Mouse (Mus musculus): Measurements from ENCODE around the gene Erbb3. TPM values are rescaled to one million over a fixed set of nuclear protein-coding genes. Genes with fewer than 3 reads are reported as not detected.
A peak's percentile ranks its signal among the peaks of the same experiment; 100 is the strongest.

Erbb3 gene
- polyA plus RNA-seq, 1 experiment from 2014 or later, result 21.4 TPM

- H3K27ac ChIP-seq (ENCODE audit: low read length), result peak overlapping the region; percentile 70
- peak overlapping the region; percentile 92 for H3K4me2 ChIP-seq (replicated peaks; ENCODE audit: low read depth, low read length)
- peak overlapping the region; percentile 12; the same call in 1 of the 2 replicates for H3K9ac ChIP-seq (replicated peaks; ENCODE audit: low read depth)
- peak overlapping the region; percentile 85 for H3K4me3 ChIP-seq (ENCODE audit: low read depth, low read length)
- H3K27me3 ChIP-seq (replicated peaks; ENCODE audit: insufficient read depth, low read length), result no peaks in the 10 kb centered on the region
- no peaks in the 10 kb centered on the region for H3K36me3 ChIP-seq (ENCODE audit: insufficient read depth, low read length)
- TF ChIP-seq EP300 (IDR thresholded peaks at IDR 0.05) (no peak), CTCF (IDR thresholded peaks at IDR 0.05) (no peak)
- DNase-seq (ENCODE audit: low spot score) (peak; percentile 67), ATAC-seq (0 out of 2 replicates have a peak, but pooled peaks have one; percentile 13)
- H3K4me1 ChIP-seq (ENCODE audit: insufficient read depth, low read depth, low read length), result peaks cover 6% of the 10 kb centered on the region; the same call in 1 of the 2 replicates
- H3K9me3 ChIP-seq (ENCODE audit: low read length), result no peaks in the 10 kb centered on the region
- 29% methylated on average over 28 of the region's 28 CpGs for WGBS
Observed at GRCm38 (mm10) chr10:128526366-128527356, 62.8 kb downstream of the Erbb3 start.

- whole genome bisulfite sequencing, result under 1% methylated on average over 31 of the region's 37 CpGs
- no peaks in the 10 kb centered on the region for H3K9me3 ChIP-seq (ENCODE audit: low read length)
Observed at GRCm38 (mm10) chr10:128525671-128526308, 63.7 kb downstream of the Erbb3 start, which contains the start of gene Esyt1. Esyt1 (minus strand) TSS chr10:128525871.

GRCm38 (mm10) chr10:128524732-128525662, 64.5 kb downstream of the Erbb3 start:
- Histone ChIP-seq H3K4me1 (ENCODE audit: insufficient read depth, low read depth, low read length) (peaks cover 6% of the 10 kb centered on the region; the same call in 1 of the 2 replicates), H3K4me3 (ENCODE audit: low read depth, low read length) (peak overlapping the region; percentile 85), H3K9me3 (ENCODE audit: low read length) (no peaks in the 10 kb centered on the region), H3K27me3 (replicated peaks; ENCODE audit: insufficient read depth, low read length) (no peaks in the 10 kb centered on the region), H3K4me2 (replicated peaks; ENCODE audit: low read depth, low read length) (peak overlapping the region; percentile 92), H3K27ac (ENCODE audit: low read length) (peak overlapping the region; percentile 93), H3K9ac (replicated peaks; ENCODE audit: low read depth) (peak overlapping the region; percentile 79), H3K36me3 (ENCODE audit: insufficient read depth, low read length) (peaks cover 6% of the 10 kb centered on the region; the same call in 1 of the 2 replicates)
- TF ChIP-seq EP300 (IDR thresholded peaks at IDR 0.05), result no peak
- TF ChIP-seq CTCF (IDR thresholded peaks at IDR 0.05), result no peak
- DNase-seq (ENCODE audit: low spot score) (peak; percentile 77), ATAC-seq (peak; percentile 24)
- WGBS, result 2% methylated on average over 58 of the region's 58 CpGs

More at GRCm38 (mm10) chr10:128525671-128526308, 63.7 kb downstream of the Erbb3 start, which contains the start of gene Esyt1:
- H3K36me3 ChIP-seq (ENCODE audit: insufficient read depth, low read length), result no peaks in the 10 kb centered on the region; the same call in 1 of the 2 replicates
- H3K27me3 ChIP-seq (replicated peaks; ENCODE audit: insufficient read depth, low read length), result no peaks in the 10 kb centered on the region
- H3K9ac ChIP-seq (replicated peaks; ENCODE audit: low read depth), result peak within 1 kb of the TSS; percentile 79
- peak within 1 kb of the TSS; percentile 93 for H3K27ac ChIP-seq (ENCODE audit: low read length)
- TF ChIP-seq CTCF (IDR thresholded peaks at IDR 0.05) (peak; percentile 66), EP300 (IDR thresholded peaks at IDR 0.05) (peak; percentile 24; the same call in 1 of the 2 replicates)
- ATAC-seq (peak; percentile 98), DNase-seq (ENCODE audit: low spot score) (peak; percentile 100)
- H3K4me3 ChIP-seq (ENCODE audit: low read depth, low read length), result peak within 1 kb of the TSS; percentile 85
- H3K4me1 ChIP-seq (ENCODE audit: insufficient read depth, low read depth, low read length), result peaks cover 6% of the 10 kb centered on the region; the same call in 1 of the 2 replicates
- H3K4me2 ChIP-seq (replicated peaks; ENCODE audit: low read depth, low read length), result peak within 1 kb of the TSS; percentile 92

GRCm38 (mm10) chr10:128524111-128524731, 65.2 kb downstream of the Erbb3 start:
- peak overlapping the region; percentile 93; the same call in 1 of the 2 replicates for H3K27ac ChIP-seq (ENCODE audit: low read length)
- 22% methylated on average over 11 of the region's 11 CpGs for WGBS

GRCm38 (mm10) chr10:128522351-128522750, 67.1 kb downstream of the Erbb3 start:
- Histone ChIP-seq H3K27me3 (replicated peaks; ENCODE audit: insufficient read depth, low read length) (no peaks in the 10 kb centered on the region), H3K36me3 (ENCODE audit: insufficient read depth, low read length) (peaks cover 15% of the 10 kb centered on the region), H3K9me3 (ENCODE audit: low read length) (no peaks in the 10 kb centered on the region), H3K9ac (replicated peaks; ENCODE audit: low read depth) (no peak overlapping the region), H3K4me3 (ENCODE audit: low read depth, low read length) (no peak overlapping the region), H3K4me2 (replicated peaks; ENCODE audit: low read depth, low read length) (no peak overlapping the region), H3K27ac (ENCODE audit: low read length) (no peak overlapping the region), H3K4me1 (ENCODE audit: insufficient read depth, low read depth, low read length) (peaks cover 6% of the 10 kb centered on the region; the same call in 1 of the 2 replicates)
- no peak for TF ChIP-seq EP300 (IDR thresholded peaks at IDR 0.05)
- no peak for TF ChIP-seq CTCF (IDR thresholded peaks at IDR 0.05)
- no peak for ATAC-seq
- no peak for DNase-seq (ENCODE audit: low spot score)
- 74% methylated on average over 6 of the region's 6 CpGs for WGBS

More at GRCm38 (mm10) chr10:128524111-128524731, 65.2 kb downstream of the Erbb3 start:
- Histone ChIP-seq H3K4me3 (ENCODE audit: low read depth, low read length) (peak overlapping the region; percentile 85), H3K9me3 (ENCODE audit: low read length) (no peaks in the 10 kb centered on the region), H3K9ac (replicated peaks; ENCODE audit: low read depth) (peak overlapping the region; percentile 79), H3K4me1 (ENCODE audit: insufficient read depth, low read depth, low read length) (peaks cover 6% of the 10 kb centered on the region; the same call in 1 of the 2 replicates), H3K36me3 (ENCODE audit: insufficient read depth, low read length) (peaks cover 8% of the 10 kb centered on the region; the same call in 1 of the 2 replicates), H3K27me3 (replicated peaks; ENCODE audit: insufficient read depth, low read length) (no peaks in the 10 kb centered on the region), H3K4me2 (replicated peaks; ENCODE audit: low read depth, low read length) (peak overlapping the region; percentile 92)
- ATAC-seq (no peak), DNase-seq (ENCODE audit: low spot score) (no peak)
- TF ChIP-seq CTCF (IDR thresholded peaks at IDR 0.05) (no peak), EP300 (IDR thresholded peaks at IDR 0.05) (no peak)

All from lung, postnatal 0 days (tissue).